Mouse (Mus musculus) hindbrain, embryonic 13.5 days (tissue): ENCODE results near the gene Tnfrsf23. TPM values are rescaled to one million over a fixed set of nuclear protein-coding genes. Genes with fewer than 3 reads are reported as not detected.
A peak's percentile ranks its signal among the peaks of the same experiment; 100 is the strongest.

ENCODE experiments used
- ATAC-seq: fragments of 200-750 bp; cut with Nextera tagmentation; 2 replicates; pipeline ENCODE4 v1.8.0; 2017; ENCODE audit warnings: moderate TSS enrichment; ENCODE audit not compliant: low FRiP score
- H3K27ac ChIP-seq: fragments of 300-500 bp; sonication (generic); 2 replicates; pipeline ENCODE4 v1.5.1; 2015; ENCODE audit warnings: inconsistent platforms, mild to moderate bottlenecking, moderate library complexity
- H3K27me3 ChIP-seq: fragments of 300-500 bp; sonication (generic); 2 replicates; pipeline ENCODE4 v1.6.1; 2015; ENCODE audit warnings: mild to moderate bottlenecking, inconsistent platforms
- H3K36me3 ChIP-seq: fragments of 300-500 bp; sonication (generic); 2 replicates; pipeline ENCODE4 v1.6.1; 2015; ENCODE audit warnings: mild to moderate bottlenecking, inconsistent platforms
- H3K4me1 ChIP-seq: fragments of 300-500 bp; sonication (generic); replicated peaks from 2 replicates; pipeline ENCODE4 v1.6.1; 2015; ENCODE audit warnings: inconsistent platforms
- H3K4me2 ChIP-seq: fragments of 300-500 bp; sonication (generic); 2 replicates; pipeline ENCODE4 v1.6.1; 2015; ENCODE audit warnings: inconsistent platforms, mild to moderate bottlenecking, moderate library complexity
- H3K4me3 ChIP-seq: fragments of 300-500 bp; sonication (generic); 2 replicates; pipeline ENCODE4 v1.5.1; 2015; ENCODE audit warnings: mild to moderate bottlenecking, inconsistent platforms
- H3K9ac ChIP-seq: fragments of 300-500 bp; sonication (generic); 2 replicates; pipeline ENCODE4 v1.6.1; 2015; ENCODE audit warnings: mild to moderate bottlenecking, inconsistent platforms
- H3K9me3 ChIP-seq: fragments of 300-500 bp; sonication (generic); 2 replicates; pipeline ENCODE4 v1.6.1; 2016; ENCODE audit warnings: inconsistent platforms
- WGBS: fragments of 180-500 bp; shearing (Covaris S2); methylation state at CpG from one replicate; pipeline ENCODE4 v1.1.7; 2015; 5-methylcytosine and 5-hydroxymethylcytosine counted together
- polyA plus RNA-seq: library from polyadenylated mRNA; unstranded; fragments of >200 nt; fragmentation: Nextera tagmentation; extraction: Ambion mirVana; gene quantifications from 2 replicates; pipeline ENCODE4 v1.2.1, GENCODE M21; 2015

Tnfrsf23 gene
- polyA plus RNA-seq = 0.76 and 1.2 TPM in 2 replicates

DNA sequence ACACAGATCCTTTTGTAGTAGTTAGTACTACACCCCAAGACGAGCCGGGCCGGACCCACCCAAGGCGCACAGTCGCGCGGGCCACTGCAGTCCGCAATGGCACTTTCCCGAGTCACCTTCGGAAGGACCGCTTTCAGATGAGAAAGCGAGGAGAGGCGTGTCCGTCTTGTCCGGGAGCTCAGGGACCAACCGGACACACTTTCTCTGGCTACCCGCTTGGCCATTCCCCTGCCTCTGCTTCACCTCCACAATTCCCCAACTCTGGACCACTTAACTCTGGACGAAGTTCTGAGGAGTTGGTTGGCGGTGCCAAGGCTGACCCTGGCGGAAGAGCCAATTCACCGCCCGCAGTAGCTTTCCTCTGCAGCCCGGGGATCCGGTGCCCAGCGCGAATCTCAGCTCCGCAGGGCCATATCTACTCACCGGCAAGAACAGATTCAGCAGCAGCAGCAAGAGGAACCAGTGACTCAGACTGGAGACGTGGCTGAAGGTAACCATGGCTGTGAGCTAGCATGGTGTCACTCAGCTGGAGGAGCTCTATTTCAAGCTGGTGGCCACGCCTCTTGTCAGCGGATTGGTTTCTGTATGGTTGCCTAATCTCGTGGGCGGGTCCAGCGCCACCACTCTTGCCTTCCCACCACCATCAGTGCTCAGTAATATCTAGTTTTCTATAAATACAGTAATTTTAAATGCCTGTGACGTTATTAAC lies at the start of gene Tnfrsf23:
TSS of gene Tnfrsf23 (minus strand) at position 514 of the 709 bp plus-strand sequence.
- peak; percentile 71; the same call in 1 of the 2 replicates for ATAC-seq
- WGBS = 5% methylated on average over 35 of the region's 35 CpGs
- Histone ChIP-seq H3K36me3 (peaks cover 29% of the 10 kb centered on the region), H3K9me3 (no peaks in the 10 kb centered on the region), H3K9ac (peak within 1 kb of the TSS; percentile 63), H3K27ac (no peak within 1 kb of the TSS), H3K4me2 (peak within 1 kb of the TSS; percentile 63), H3K4me1 (peaks cover 8% of the 10 kb centered on the region), H3K4me3 (peak within 1 kb of the TSS; percentile 35), H3K27me3 (peaks cover 28% of the 10 kb centered on the region)

- Histone ChIP-seq H3K4me2 (no peak overlapping the region), H3K9me3 (no peaks in the 10 kb centered on the region), H3K27me3 (no peaks in the 10 kb centered on the region), H3K9ac (no peak overlapping the region), H3K4me3 (no peak overlapping the region), H3K36me3 (peaks cover 15% of the 10 kb centered on the region), H3K4me1 (peaks cover 42% of the 10 kb centered on the region), H3K27ac (no peak overlapping the region)
- no peak for ATAC-seq
- WGBS = 87% methylated on average over 4 of the region's 4 CpGs
Measured at GRCm38 (mm10) chr7:143733746-143734145, 48.1 kb upstream of the Tnfrsf23 start.

- H3K9me3 ChIP-seq = no peaks in the 10 kb centered on the region
- no peaks in the 10 kb centered on the region for H3K27me3 ChIP-seq
- no peak for ATAC-seq
- no peak overlapping the region for H3K9ac ChIP-seq
- H3K4me3 ChIP-seq = no peak overlapping the region
- 83% methylated on average over 10 of the region's 10 CpGs for WGBS
- no peak overlapping the region for H3K4me2 ChIP-seq
- peaks cover 22% of the 10 kb centered on the region for H3K4me1 ChIP-seq
- H3K27ac ChIP-seq = no peak overlapping the region
- peaks cover 19% of the 10 kb centered on the region for H3K36me3 ChIP-seq
Measured at GRCm38 (mm10) chr7:143729886-143730285, 44.2 kb upstream of the Tnfrsf23 start.

- H3K9ac ChIP-seq = no peak overlapping the region
- H3K27me3 ChIP-seq = no peaks in the 10 kb centered on the region
- no peak for ATAC-seq
- H3K9me3 ChIP-seq = no peaks in the 10 kb centered on the region
- H3K36me3 ChIP-seq = 0 out of 2 replicates have a peak, but pooled peaks cover 5% of the 10 kb centered on the region
- H3K4me1 ChIP-seq = peaks cover 33% of the 10 kb centered on the region
- no peak overlapping the region for H3K27ac ChIP-seq
- H3K4me3 ChIP-seq = no peak overlapping the region
- WGBS = 89% methylated on average over 4 of the region's 4 CpGs
- no peak overlapping the region for H3K4me2 ChIP-seq
Measured at GRCm38 (mm10) chr7:143726396-143726795, 40.7 kb upstream of the Tnfrsf23 start.

DNA sequence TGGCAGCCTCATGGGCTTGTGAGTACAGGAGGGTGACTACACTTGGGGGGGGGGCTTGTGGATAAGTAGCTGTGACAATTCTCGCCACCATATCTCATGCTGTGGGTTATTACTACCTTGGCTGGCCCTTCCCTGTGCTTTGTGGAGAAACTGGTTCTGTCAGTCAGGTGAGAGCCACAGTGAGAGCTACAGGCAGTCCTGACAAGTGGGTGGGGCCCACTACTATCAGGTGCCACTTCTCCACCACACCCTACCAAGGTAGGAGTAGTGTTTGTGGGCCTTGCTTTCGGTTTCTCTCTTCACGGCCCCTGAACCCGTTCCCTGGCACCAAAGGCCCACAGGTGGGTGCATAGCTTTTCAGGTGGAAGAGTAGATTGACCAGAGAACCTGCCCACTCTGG lies 38.2 kb upstream of the Tnfrsf23 start:
- no peaks in the 10 kb centered on the region for H3K9me3 ChIP-seq
- no peak overlapping the region for H3K9ac ChIP-seq
- H3K27ac ChIP-seq = no peak overlapping the region
- no peak overlapping the region for H3K4me2 ChIP-seq
- no peak for ATAC-seq
- H3K4me1 ChIP-seq = peaks cover 25% of the 10 kb centered on the region
- 93% methylated on average over 4 of the region's 4 CpGs for WGBS
- 0 out of 2 replicates have a peak, but pooled peaks cover 5% of the 10 kb centered on the region for H3K36me3 ChIP-seq
- no peak overlapping the region for H3K4me3 ChIP-seq
- H3K27me3 ChIP-seq = no peaks in the 10 kb centered on the region

GRCm38 (mm10) chr7:143722646-143723045 lies 37.0 kb upstream of the Tnfrsf23 start:
- WGBS = 82% methylated on average over 5 of the region's 5 CpGs
- Histone ChIP-seq H3K27ac (no peak overlapping the region), H3K4me2 (no peak overlapping the region), H3K4me1 (peaks cover 29% of the 10 kb centered on the region), H3K27me3 (no peaks in the 10 kb centered on the region), H3K9ac (no peak overlapping the region), H3K36me3 (0 out of 2 replicates have a peak, but pooled peaks cover 5% of the 10 kb centered on the region), H3K9me3 (no peaks in the 10 kb centered on the region), H3K4me3 (no peak overlapping the region)
- ATAC-seq = no peak

DNA sequence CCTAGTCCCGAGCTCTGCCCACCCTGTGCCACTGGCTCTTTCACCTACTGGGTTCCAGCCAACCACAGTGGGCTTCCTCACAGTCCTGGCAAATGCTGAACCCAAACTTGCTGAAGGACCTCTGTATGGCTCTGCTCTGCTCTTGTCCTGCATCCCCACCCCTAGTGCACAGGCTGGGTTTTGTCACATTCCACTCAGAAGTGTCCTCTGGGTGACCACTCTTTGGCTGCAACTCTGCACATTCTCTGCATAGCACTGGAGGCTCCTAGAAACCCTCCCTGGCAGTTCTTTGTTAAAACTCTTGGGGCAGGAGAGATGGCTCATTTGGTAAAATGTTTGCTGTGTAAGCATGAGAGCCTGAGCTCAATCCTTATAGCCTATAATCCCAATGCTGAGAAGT lies 32.1 kb upstream of the Tnfrsf23 start:
- Histone ChIP-seq H3K9ac (no peak overlapping the region), H3K36me3 (peaks cover 33% of the 10 kb centered on the region), H3K4me2 (no peak overlapping the region), H3K9me3 (no peaks in the 10 kb centered on the region), H3K4me1 (peaks cover 25% of the 10 kb centered on the region), H3K4me3 (no peak overlapping the region), H3K27me3 (no peaks in the 10 kb centered on the region), H3K27ac (no peak overlapping the region)
- no peak for ATAC-seq
- WGBS = 72% methylated on average over 1 of the region's 1 CpGs

DNA sequence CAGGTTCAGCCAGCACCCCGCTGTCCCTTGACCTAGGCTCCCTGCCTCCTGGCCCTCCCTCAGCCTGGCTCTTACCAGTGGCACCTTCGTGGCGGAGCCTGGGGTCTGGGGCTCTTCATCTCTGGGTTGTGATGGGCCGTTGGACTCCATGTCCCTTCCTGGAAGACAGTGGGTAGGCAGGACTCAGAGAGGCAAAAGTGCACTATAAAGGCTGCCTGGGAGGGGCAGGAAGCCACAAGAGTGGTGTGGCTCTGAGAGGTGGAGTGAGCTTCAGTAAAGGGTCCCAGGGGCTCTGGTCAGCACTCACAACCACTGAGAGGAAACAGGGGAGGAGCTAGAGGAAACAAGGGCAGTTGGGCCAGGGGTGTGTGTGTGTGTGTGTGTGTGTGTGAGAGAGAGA lies 27.7 kb upstream of the Tnfrsf23 start:
- H3K27ac ChIP-seq = no peak overlapping the region; the same call in 1 of the 2 replicates

GRCm38 (mm10) chr7:143712771-143713348 lies 27.2 kb upstream of the Tnfrsf23 start:
- H3K27me3 ChIP-seq = no peaks in the 10 kb centered on the region
- H3K9me3 ChIP-seq = no peaks in the 10 kb centered on the region
- 83% methylated on average over 8 of the region's 8 CpGs for WGBS
- no peak overlapping the region for H3K9ac ChIP-seq
- no peak overlapping the region; the same call in 1 of the 2 replicates for H3K27ac ChIP-seq
- ATAC-seq = no peak
- H3K36me3 ChIP-seq = peaks cover 76% of the 10 kb centered on the region
- no peak overlapping the region for H3K4me2 ChIP-seq
- peaks cover 17% of the 10 kb centered on the region for H3K4me1 ChIP-seq
- no peak overlapping the region for H3K4me3 ChIP-seq

More for the DNA sequence above, 27.7 kb upstream of the Tnfrsf23 start:
- no peak for ATAC-seq
- H3K4me2 ChIP-seq = no peak overlapping the region
- H3K9ac ChIP-seq = no peak overlapping the region
- H3K36me3 ChIP-seq = peaks cover 71% of the 10 kb centered on the region
- 89% methylated on average over 4 of the region's 4 CpGs for WGBS
- H3K27me3 ChIP-seq = no peaks in the 10 kb centered on the region
- H3K9me3 ChIP-seq = no peaks in the 10 kb centered on the region
- no peak overlapping the region for H3K4me3 ChIP-seq
- peaks cover 20% of the 10 kb centered on the region for H3K4me1 ChIP-seq

DNA sequence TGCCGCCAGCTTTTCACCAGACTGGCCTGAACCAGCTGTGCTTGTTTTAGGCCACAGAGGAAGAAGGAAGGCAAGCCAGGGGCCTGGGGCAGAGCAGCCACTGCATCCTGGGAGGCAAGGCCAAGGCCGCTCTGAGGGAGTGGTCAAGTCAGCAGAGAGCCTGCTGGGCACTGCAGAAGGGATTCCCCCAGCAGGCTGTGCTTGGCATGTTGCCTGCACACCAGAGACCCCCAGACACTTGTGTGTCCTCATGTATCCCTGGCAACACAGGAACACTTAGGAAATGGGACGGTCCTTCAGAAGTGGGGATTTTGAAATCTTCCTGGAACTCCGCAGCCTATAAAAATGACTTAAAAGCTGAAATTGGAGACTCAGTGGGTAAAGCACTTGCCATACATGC lies 26.4 kb upstream of the Tnfrsf23 start:
- no peak overlapping the region for H3K4me3 ChIP-seq
- no peaks in the 10 kb centered on the region for H3K9me3 ChIP-seq
- peaks cover 78% of the 10 kb centered on the region for H3K36me3 ChIP-seq
- no peaks in the 10 kb centered on the region for H3K27me3 ChIP-seq
- WGBS = 68% methylated on average over 4 of the region's 4 CpGs
- H3K4me1 ChIP-seq = peaks cover 13% of the 10 kb centered on the region
- no peak for ATAC-seq
- H3K4me2 ChIP-seq = no peak overlapping the region
- peak overlapping the region; percentile 18; the same call in 1 of the 2 replicates for H3K27ac ChIP-seq
- H3K9ac ChIP-seq = no peak overlapping the region

DNA sequence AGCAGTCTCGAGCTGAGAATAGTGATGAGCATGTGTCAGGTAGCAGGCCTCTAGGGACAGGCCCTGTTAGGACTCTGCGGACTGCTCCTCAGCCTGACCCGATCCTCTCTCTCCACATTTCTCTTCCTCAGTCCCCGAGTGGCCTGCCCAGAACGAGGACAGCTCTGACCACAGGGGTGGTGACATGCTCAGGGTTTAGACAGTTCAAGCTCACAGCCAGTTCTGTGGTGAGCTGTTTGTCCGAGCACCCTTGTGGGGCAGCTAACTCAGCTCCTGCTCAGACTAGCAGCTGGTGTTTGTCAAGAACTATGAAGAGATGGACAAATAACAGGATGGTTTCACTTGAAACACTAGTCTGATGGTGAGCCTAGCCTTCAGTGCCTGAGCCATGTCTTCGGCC lies 25.7 kb upstream of the Tnfrsf23 start:
- Histone ChIP-seq H3K9ac (no peak overlapping the region), H3K4me1 (peaks cover 13% of the 10 kb centered on the region), H3K4me3 (no peak overlapping the region), H3K9me3 (no peaks in the 10 kb centered on the region), H3K27me3 (no peaks in the 10 kb centered on the region), H3K36me3 (peaks cover 79% of the 10 kb centered on the region), H3K27ac (no peak overlapping the region), H3K4me2 (no peak overlapping the region)
- no peak for ATAC-seq
- WGBS = 73% methylated on average over 7 of the region's 7 CpGs

DNA sequence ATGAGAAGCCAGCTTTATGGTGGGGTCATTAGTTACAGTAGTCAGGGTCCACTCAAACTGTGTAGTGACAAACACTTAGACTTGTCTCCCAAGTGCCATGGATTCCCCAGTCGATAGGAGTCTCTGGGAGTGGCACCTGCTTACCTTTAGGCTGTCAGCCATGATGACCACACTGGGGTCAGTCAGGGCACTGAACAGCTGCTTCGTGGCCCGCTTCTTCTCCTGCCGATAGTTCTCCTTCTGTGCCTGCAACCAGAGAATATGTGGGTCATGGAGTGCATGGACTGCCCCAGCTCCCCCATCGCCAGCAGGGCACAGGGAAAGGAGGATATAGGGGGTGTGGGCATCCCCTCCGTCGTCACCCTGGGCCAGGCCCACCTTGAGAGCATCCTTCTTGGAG lies 23.7 kb upstream of the Tnfrsf23 start:
- H3K36me3 ChIP-seq = peaks cover 82% of the 10 kb centered on the region
- no peak for ATAC-seq
- 97% methylated on average over 7 of the region's 7 CpGs for WGBS

More for the DNA sequence above, 23.7 kb upstream of the Tnfrsf23 start:
- H3K27ac ChIP-seq = no peak overlapping the region
- no peak overlapping the region for H3K9ac ChIP-seq
- H3K9me3 ChIP-seq = no peaks in the 10 kb centered on the region
- H3K4me1 ChIP-seq = peaks cover 13% of the 10 kb centered on the region
- H3K4me2 ChIP-seq = no peak overlapping the region
- H3K27me3 ChIP-seq = no peaks in the 10 kb centered on the region
- no peak overlapping the region for H3K4me3 ChIP-seq
